Mouse (Mus musculus) liver, embryonic 11.5 days (tissue): ENCODE data around the gene Olfr608. TPM values are rescaled to one million over a fixed set of nuclear protein-coding genes. Genes with fewer than 3 reads are reported as not detected.
"Not testable (repeated sequence)": the region's sequence is repeated elsewhere in the genome, so short reads cannot be mapped to it uniquely, and the experiment has no call there.

Experiments
- ATAC-seq: fragments of 200-750 bp; cut with Nextera tagmentation; replicated peaks from 2 replicates; pipeline ENCODE4 v1.8.0; 2017; ENCODE audit warnings: moderate number of reproducible peaks, mild to moderate bottlenecking, moderate TSS enrichment, moderate library complexity; ENCODE audit not compliant: low FRiP score
- DNase-seq: peaks from one replicate; pipeline ENCODE4 v3.0.0-alpha.2; 2017; ENCODE audit warnings: low spot score
- H3K27ac ChIP-seq: fragments of 300-500 bp; sonication (generic); 2 replicates; pipeline ENCODE4 v1.5.1; 2014; ENCODE audit warnings: mild to moderate bottlenecking, low read depth, low read length, control low read depth
- H3K27me3 ChIP-seq: fragments of 300-500 bp; sonication (generic); replicated peaks from 2 replicates; pipeline ENCODE4 v1.6.1; 2014; ENCODE audit warnings: low read length, mixed read lengths; ENCODE audit not compliant: control insufficient read depth, insufficient read depth
- H3K36me3 ChIP-seq: fragments of 300-500 bp; sonication (generic); 2 replicates; pipeline ENCODE4 v1.6.1; 2014; ENCODE audit warnings: mild to moderate bottlenecking, low read length, moderate library complexity, mixed read lengths; ENCODE audit not compliant: control insufficient read depth, insufficient read depth
- H3K4me1 ChIP-seq: fragments of 300-500 bp; sonication (generic); replicated peaks from 2 replicates; pipeline ENCODE4 v1.6.1; 2014; ENCODE audit warnings: low read length, mixed read lengths; ENCODE audit not compliant: control insufficient read depth, insufficient read depth
- H3K4me2 ChIP-seq: fragments of 300-500 bp; sonication (generic); 2 replicates; pipeline ENCODE4 v1.6.1; 2014; ENCODE audit warnings: mild to moderate bottlenecking, control low read depth, moderate library complexity
- H3K4me3 ChIP-seq: fragments of 300-500 bp; sonication (generic); 2 replicates; pipeline ENCODE4 v1.5.1; 2014; ENCODE audit warnings: low read depth, low read length, control low read depth
- H3K9ac ChIP-seq: fragments of 300-500 bp; sonication (generic); 2 replicates; pipeline ENCODE4 v1.6.1; 2014; ENCODE audit warnings: low read depth, low read length, control low read depth
- H3K9me3 ChIP-seq: fragments of 300-500 bp; sonication (generic); 2 replicates; pipeline ENCODE4 v1.6.1; 2016; ENCODE audit warnings: low read length, inconsistent platforms, mixed read lengths; ENCODE audit not compliant: control insufficient read depth
- WGBS: fragments of 180-500 bp; shearing (Covaris S2); extraction: QIAGEN DNeasy Blood & Tissue Kit; methylation state at CpG from one replicate; pipeline ENCODE4 v1.1.7; 2014; 5-methylcytosine and 5-hydroxymethylcytosine counted together
- polyA plus RNA-seq: library from polyadenylated mRNA; unstranded; fragments of >200 nt; fragmentation: Nextera tagmentation; extraction: Ambion mirVana; gene quantifications from 2 replicates; pipeline ENCODE4 v1.2.1, GENCODE M21; 2014

The Olfr608 gene
- not detected in 2 replicates for polyA plus RNA-seq

DNA sequence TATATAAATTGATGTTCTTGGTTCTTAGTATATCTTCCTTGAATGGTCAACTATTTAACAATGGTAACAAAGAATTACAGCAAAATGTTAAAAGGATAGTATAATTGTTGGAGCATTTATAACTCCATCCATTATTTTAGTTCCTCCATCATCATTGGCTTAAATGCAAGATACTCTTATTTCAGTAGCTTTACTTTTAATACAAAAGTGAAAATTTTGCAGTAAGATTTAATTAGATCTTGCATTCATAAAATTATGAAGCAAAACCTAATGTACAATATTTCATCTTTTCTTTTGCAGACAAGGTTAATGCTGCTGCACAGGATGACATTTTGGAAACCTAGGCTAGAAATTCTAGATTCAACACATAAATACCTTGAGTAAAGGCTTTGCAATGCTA lies at the start of gene Olfr608:
Gene Olfr608 (plus strand): TSS at position 301 of the 400 bp plus-strand sequence.
- Histone ChIP-seq H3K9ac (no peak within 1 kb of the TSS), H3K4me2 (no peak within 1 kb of the TSS), H3K36me3 (no peaks in the 10 kb centered on the region), H3K4me3 (no peak within 1 kb of the TSS), H3K4me1 (no peaks in the 10 kb centered on the region), H3K27me3 (no peaks in the 10 kb centered on the region), H3K9me3 (no peaks in the 10 kb centered on the region), H3K27ac (no peak within 1 kb of the TSS)
- DNase-seq = no peak
- ATAC-seq = no peak

DNA sequence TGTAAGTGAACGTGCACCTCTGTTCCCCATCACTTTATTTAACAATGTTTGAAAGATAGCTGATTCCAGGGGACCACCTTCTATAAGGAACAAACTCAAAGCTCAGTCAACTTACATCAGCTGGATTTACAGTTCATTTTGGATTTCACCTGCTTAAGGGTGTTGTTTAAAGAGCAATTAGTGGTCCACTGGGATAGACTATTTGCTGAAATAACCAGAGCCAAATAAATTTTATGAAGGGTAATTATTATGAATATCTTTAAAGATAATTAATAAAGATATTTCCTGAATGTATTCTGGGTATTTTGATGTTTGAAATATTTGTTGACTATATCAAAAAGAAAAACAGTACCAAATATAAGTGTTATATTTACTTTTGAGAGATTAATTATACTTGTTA lies 24.3 kb upstream of the Olfr608 start, which contains the start of gene Olfr605:
Gene Olfr605 (minus strand): TSS at position 101 of the 400 bp plus-strand sequence.
- no peak within 1 kb of the TSS for H3K4me3 ChIP-seq
- no peak for ATAC-seq
- no peaks in the 10 kb centered on the region for H3K4me1 ChIP-seq
- H3K36me3 ChIP-seq = no peaks in the 10 kb centered on the region
- no peak within 1 kb of the TSS for H3K27ac ChIP-seq
- H3K4me2 ChIP-seq = no peak within 1 kb of the TSS
- no peak within 1 kb of the TSS for H3K9ac ChIP-seq
- DNase-seq = no peak
- H3K9me3 ChIP-seq = no peaks in the 10 kb centered on the region
- 90% methylated on average over 1 of the region's 1 CpGs for WGBS
- no peaks in the 10 kb centered on the region for H3K27me3 ChIP-seq

DNA sequence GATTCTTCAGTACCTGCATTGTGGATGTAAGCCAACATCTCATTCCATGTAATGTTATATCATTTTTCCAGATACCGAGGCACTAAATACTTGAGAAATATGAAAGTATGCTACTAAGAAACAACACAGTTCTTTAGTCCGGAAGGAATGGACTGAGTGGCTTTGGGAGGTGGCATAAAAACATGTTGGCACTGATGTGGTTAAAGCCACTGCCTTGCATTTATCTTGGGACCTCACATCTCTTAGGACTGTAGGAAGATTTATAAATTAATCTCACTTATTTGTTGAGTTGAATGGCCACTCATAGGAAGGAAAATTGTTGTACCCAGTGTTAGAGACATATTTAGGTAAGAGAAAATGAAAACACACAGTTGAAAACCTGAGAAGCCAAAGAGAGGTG lies 20.9 kb upstream of the Olfr608 start, which contains the start of gene Olfr606:
Gene Olfr606 (plus strand): TSS at position 301 of the 400 bp plus-strand sequence.
- DNase-seq (no peak), ATAC-seq (no peak)
- no peak within 1 kb of the TSS for H3K4me3 ChIP-seq
- no peak within 1 kb of the TSS for H3K27ac ChIP-seq
- no peak within 1 kb of the TSS for H3K4me2 ChIP-seq
- H3K9ac ChIP-seq = no peak within 1 kb of the TSS
- no peaks in the 10 kb centered on the region for H3K4me1 ChIP-seq
- H3K36me3 ChIP-seq = no peaks in the 10 kb centered on the region
- no peaks in the 10 kb centered on the region for H3K27me3 ChIP-seq
- no peaks in the 10 kb centered on the region for H3K9me3 ChIP-seq
- WGBS = 85% methylated on average over 2 of the region's 2 CpGs

DNA sequence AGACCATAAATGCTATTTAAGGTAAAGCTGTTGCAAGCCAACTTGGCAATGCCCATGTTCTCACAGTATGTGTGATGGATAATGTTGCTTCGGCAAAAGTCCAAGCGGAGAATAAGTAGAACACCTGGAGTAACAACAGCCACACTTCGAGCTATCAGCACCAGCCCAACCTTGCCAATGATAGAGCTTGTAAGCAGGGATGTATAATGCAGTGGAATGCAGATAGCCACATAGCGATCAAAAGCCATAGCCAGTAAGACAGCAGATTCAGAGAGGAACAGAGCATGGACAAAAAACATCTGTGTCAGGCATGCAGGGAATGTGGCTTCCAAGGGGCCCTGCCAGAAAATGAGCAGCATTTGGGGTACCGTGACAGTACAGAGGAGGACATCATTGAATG lies 9.1 kb upstream of the Olfr608 start:
- Histone ChIP-seq H3K27me3 (no peaks in the 10 kb centered on the region), H3K9me3 (no peaks in the 10 kb centered on the region), H3K4me3 (no peak overlapping the region), H3K27ac (no peak overlapping the region), H3K36me3 (no peaks in the 10 kb centered on the region), H3K9ac (no peak overlapping the region), H3K4me2 (no peak overlapping the region), H3K4me1 (no peaks in the 10 kb centered on the region)
- 87% methylated on average over 5 of the region's 5 CpGs for WGBS
- DNase-seq = no peak
- ATAC-seq = no peak

DNA sequence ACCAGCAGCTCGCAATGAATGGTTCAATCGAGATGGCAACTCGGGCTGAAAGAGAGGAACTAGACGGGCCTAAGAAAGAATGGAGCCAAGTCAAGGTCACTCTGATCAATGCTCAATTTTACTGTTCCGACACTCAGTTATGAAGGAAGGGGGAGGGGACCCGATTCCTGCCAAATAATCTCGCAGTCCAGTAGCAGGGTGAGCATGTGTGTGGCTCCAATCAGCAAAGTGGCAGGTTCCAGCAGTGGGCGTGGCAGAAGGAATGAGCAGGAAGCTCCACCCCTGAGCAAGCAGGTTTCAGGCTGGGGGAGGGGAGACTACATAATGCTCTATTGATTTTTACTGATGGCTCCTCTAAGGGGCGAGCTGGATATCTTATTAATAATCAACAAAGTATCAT lies 7.4 kb downstream of the Olfr608 start:
- not testable (repeated sequence) for H3K4me1 ChIP-seq, DNase-seq, H3K27me3 ChIP-seq, H3K4me3 ChIP-seq, ATAC-seq, H3K9ac ChIP-seq, H3K4me2 ChIP-seq, H3K36me3 ChIP-seq, H3K9me3 ChIP-seq, H3K27ac ChIP-seq
- WGBS = 81% methylated on average over 9 of the region's 9 CpGs

DNA sequence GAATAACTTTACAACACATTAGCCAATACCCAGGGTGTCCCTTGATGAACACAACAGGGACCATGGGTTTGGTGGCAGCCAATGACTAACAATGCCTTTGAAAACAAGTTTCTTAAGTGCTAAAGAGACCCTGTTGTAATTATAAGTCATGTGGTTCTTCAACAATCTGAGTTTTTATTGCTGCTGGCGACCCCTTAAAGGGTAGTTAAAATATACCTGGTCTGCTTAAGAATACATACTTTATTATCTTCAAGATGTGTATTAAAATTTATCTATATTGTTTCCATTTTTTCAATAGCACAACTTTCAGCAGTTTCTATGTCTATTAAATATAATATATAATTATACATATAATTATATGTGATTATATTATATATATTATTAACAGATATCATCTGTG lies 28.3 kb downstream of the Olfr608 start, which contains the start of gene Olfr609:
Gene Olfr609 (minus strand): TSS at position 101 of the 400 bp plus-strand sequence.
- Histone ChIP-seq H3K27me3 (no peaks in the 10 kb centered on the region), H3K4me3 (no peak within 1 kb of the TSS), H3K27ac (no peak within 1 kb of the TSS), H3K4me2 (no peak within 1 kb of the TSS), H3K4me1 (no peaks in the 10 kb centered on the region), H3K36me3 (no peaks in the 10 kb centered on the region), H3K9ac (no peak within 1 kb of the TSS), H3K9me3 (no peaks in the 10 kb centered on the region)
- ATAC-seq = no peak
- DNase-seq = no peak
- 61% methylated on average over 1 of the region's 1 CpGs for WGBS

DNA sequence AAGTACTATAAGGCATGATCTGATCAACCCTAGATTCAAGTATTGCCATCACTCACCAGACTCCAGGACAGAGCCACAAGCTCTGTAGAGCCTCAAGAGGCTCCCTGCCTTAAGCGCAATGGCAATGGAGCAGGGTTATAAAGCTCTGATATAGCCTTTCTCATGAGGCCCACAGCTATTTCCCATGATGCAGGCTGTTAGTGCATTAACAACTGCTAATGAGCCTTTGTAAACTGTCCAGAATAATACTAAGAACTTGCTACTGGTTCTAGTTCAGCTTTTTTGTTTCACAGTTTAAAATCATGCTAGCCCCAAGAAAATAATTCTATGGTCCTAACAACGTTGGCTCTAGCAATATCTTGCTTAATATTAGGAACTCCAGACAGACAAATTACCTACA lies 42.3 kb downstream of the Olfr608 start, which contains the start of gene Olfr610:
Gene Olfr610 (minus strand): TSS at position 101 of the 400 bp plus-strand sequence.
- H3K9me3 ChIP-seq = no peaks in the 10 kb centered on the region
- no peak within 1 kb of the TSS for H3K27ac ChIP-seq
- no peaks in the 10 kb centered on the region for H3K27me3 ChIP-seq
- ATAC-seq (no peak), DNase-seq (no peak)
- no peak within 1 kb of the TSS for H3K9ac ChIP-seq
- no peak within 1 kb of the TSS for H3K4me3 ChIP-seq
- 71% methylated on average over 2 of the region's 2 CpGs for WGBS
- H3K4me2 ChIP-seq = no peak within 1 kb of the TSS
- H3K36me3 ChIP-seq = no peaks in the 10 kb centered on the region
- H3K4me1 ChIP-seq = no peaks in the 10 kb centered on the region

DNA sequence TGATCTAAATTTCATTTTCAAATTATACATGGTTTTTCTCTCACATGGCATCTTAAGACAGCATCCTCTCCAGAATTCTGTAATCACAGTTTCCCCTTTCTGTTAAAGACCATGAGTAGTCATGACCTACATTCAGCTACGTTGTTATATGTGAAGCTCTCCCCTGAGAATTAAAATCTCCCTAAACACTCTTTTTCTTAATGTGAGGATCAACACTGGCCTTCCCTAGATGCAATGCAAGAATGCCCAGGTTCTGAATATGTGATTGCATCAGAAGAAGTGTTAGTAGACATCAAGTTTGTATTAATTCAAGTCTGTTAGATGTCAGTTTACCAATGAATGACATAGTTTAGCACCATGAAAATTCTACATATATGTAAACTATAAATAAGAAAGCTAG lies 51.1 kb downstream of the Olfr608 start, which contains the start of gene Olfr611:
Gene Olfr611 (minus strand): TSS at position 101 of the 400 bp plus-strand sequence.
- H3K4me3 ChIP-seq, H3K27ac ChIP-seq, H3K4me2 ChIP-seq, H3K9ac ChIP-seq, H3K27me3 ChIP-seq, DNase-seq, H3K36me3 ChIP-seq, H3K9me3 ChIP-seq, ATAC-seq, H3K4me1 ChIP-seq: not testable (repeated sequence)
- WGBS = 64% methylated on average over 1 of the region's 1 CpGs
